Mouse (Mus musculus): ENCODE results near the gene Larp6. TPM values are rescaled to one million over a fixed set of nuclear protein-coding genes. Genes with fewer than 3 reads are reported as not detected.

Gene Larp6
- polyA plus RNA-seq, 1 experiment from 2014 or later, result 0.68 TPM

DNA sequence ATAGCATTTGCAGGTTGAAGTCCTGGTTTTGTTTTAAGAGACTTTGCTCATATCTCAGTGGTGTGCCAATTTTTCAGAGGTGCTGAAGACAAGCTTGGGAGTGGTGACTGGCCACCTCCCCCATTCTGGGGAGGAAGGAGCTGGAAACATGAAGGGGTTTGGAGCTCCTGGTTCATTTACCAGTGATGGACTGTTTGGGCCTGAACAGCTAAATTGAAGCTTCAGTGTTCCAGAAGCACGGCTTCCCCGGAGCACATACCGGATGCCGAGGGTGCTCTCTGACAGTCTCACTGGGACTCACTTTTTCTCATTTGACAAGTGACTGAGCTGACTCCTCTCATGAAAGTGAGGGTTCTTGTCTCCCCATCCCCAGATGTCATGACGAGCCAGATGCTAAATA lies 4.2 kb upstream of the Larp6 start:
- no peak overlapping the region for H3K9ac ChIP-seq (ENCODE audit: low read length)
- no peaks in the 10 kb centered on the region for H3K36me3 ChIP-seq (ENCODE audit: control insufficient read depth, insufficient read depth)
- H3K4me3 ChIP-seq (ENCODE audit: low read length), result no peak overlapping the region
- WGBS, result 76% methylated on average over 5 of the region's 5 CpGs
- no peaks in the 10 kb centered on the region for H3K9me3 ChIP-seq (replicated peaks; ENCODE audit: control insufficient read depth, low read length)
- peaks cover 7% of the 10 kb centered on the region; the same call in 1 of the 2 replicates for H3K4me1 ChIP-seq (ENCODE audit: control insufficient read depth, insufficient read depth, low read length)
- H3K4me2 ChIP-seq (ENCODE audit: low read depth, low read length), result no peak overlapping the region
- ATAC-seq (replicated peaks; ENCODE audit: extremely low read depth, insufficient read depth, low FRiP score), result no peak
- H3K27me3 ChIP-seq (ENCODE audit: control insufficient read depth, insufficient read depth, low read length), result no peaks in the 10 kb centered on the region
- H3K27ac ChIP-seq (ENCODE audit: low read length), result no peak overlapping the region

DNA sequence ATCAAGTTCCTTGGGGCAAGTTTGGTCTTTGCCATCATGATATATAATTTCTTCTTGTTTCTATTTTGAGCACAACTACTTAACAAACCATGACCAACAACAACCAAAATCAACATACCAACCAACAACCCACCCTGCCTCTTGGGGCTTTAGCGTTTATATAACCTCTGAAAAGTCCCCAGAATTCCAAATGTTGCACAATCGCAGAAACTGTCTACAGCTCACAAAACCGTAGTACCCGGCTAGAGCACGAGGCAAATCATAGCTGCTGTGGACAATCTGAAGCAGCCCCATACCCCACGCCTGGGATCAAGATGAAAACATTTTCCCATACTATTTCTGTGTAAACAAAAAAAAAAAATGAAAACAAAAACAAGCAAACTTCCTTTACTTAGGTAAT lies 3.1 kb upstream of the Larp6 start:
- WGBS, result 77% methylated on average over 6 of the region's 6 CpGs
- no peak for ATAC-seq (replicated peaks; ENCODE audit: extremely low read depth, insufficient read depth, low FRiP score)

DNA sequence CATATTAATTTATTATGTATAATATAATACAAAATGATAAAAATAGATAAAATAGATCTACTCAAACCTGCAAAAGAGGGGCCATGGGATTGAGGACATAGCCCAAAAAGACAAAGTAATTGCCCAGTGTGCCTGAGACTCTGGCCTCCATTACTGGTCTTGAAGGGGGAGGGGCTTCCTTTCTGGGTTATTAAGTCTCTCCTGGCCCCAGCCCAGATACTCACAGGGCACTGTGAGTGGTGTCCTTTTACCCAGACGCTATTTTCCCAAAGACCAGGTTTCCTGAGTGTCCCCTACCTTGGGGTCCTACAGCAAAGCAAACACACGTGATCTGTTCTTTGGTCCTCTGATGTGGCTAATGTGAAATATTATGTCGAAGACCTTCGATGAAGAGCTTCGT lies 778 bp upstream of the Larp6 start:
- Histone ChIP-seq H3K4me3 (ENCODE audit: low read length) (no peak overlapping the region), H3K27ac (ENCODE audit: low read length) (no peak overlapping the region), H3K9me3 (replicated peaks; ENCODE audit: control insufficient read depth, low read length) (no peaks in the 10 kb centered on the region), H3K9ac (ENCODE audit: low read length) (no peak overlapping the region), H3K36me3 (ENCODE audit: control insufficient read depth, insufficient read depth) (no peaks in the 10 kb centered on the region), H3K4me2 (ENCODE audit: low read depth, low read length) (no peak overlapping the region), H3K4me1 (ENCODE audit: control insufficient read depth, insufficient read depth, low read length) (peaks cover 7% of the 10 kb centered on the region; the same call in 1 of the 2 replicates), H3K27me3 (ENCODE audit: control insufficient read depth, insufficient read depth, low read length) (no peaks in the 10 kb centered on the region)
- 72% methylated on average over 5 of the region's 5 CpGs for WGBS
- ATAC-seq (replicated peaks; ENCODE audit: extremely low read depth, insufficient read depth, low FRiP score), result no peak

More for the DNA sequence above, 3.1 kb upstream of the Larp6 start:
- Histone ChIP-seq H3K4me1 (ENCODE audit: control insufficient read depth, insufficient read depth, low read length) (peaks cover 7% of the 10 kb centered on the region; the same call in 1 of the 2 replicates), H3K27me3 (ENCODE audit: control insufficient read depth, insufficient read depth, low read length) (no peaks in the 10 kb centered on the region), H3K9me3 (replicated peaks; ENCODE audit: control insufficient read depth, low read length) (no peaks in the 10 kb centered on the region), H3K27ac (ENCODE audit: low read length) (no peak overlapping the region), H3K36me3 (ENCODE audit: control insufficient read depth, insufficient read depth) (no peaks in the 10 kb centered on the region), H3K4me3 (ENCODE audit: low read length) (no peak overlapping the region), H3K9ac (ENCODE audit: low read length) (no peak overlapping the region), H3K4me2 (ENCODE audit: low read depth, low read length) (no peak overlapping the region)

DNA sequence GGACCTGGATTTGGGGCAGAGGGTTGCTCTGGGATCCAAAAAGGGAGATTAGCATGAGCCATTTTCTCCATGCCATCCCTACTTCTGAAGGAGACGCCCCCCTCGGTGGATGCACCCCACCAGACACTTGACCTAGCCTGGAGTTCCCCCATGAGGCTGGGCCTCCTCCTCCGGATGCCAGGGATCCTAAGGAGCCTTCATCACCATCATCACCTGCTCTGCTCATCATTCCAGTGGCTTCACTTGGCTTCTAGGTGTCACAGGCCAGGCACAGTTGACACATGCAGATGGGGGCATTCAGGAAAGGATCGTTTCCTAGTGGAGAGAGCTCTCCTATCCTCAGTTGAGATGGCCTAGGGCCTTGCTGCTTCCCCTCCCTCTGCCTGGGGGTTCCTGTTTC lies 827 bp downstream of the Larp6 start:
- peak overlapping the region; percentile 82 for H3K9ac ChIP-seq (ENCODE audit: low read length)
- peak overlapping the region; percentile 67 for H3K4me3 ChIP-seq (ENCODE audit: low read length)
- peak overlapping the region; percentile 100 for H3K4me2 ChIP-seq (ENCODE audit: low read depth, low read length)
- WGBS, result 41% methylated on average over 4 of the region's 4 CpGs
- peaks cover 7% of the 10 kb centered on the region; the same call in 1 of the 2 replicates for H3K4me1 ChIP-seq (ENCODE audit: control insufficient read depth, insufficient read depth, low read length)
- no peak overlapping the region for H3K27ac ChIP-seq (ENCODE audit: low read length)
- H3K9me3 ChIP-seq (replicated peaks; ENCODE audit: control insufficient read depth, low read length), result no peaks in the 10 kb centered on the region
- H3K36me3 ChIP-seq (ENCODE audit: control insufficient read depth, insufficient read depth), result no peaks in the 10 kb centered on the region
- ATAC-seq (replicated peaks; ENCODE audit: extremely low read depth, insufficient read depth, low FRiP score), result no peak
- H3K27me3 ChIP-seq (ENCODE audit: control insufficient read depth, insufficient read depth, low read length), result no peaks in the 10 kb centered on the region

DNA sequence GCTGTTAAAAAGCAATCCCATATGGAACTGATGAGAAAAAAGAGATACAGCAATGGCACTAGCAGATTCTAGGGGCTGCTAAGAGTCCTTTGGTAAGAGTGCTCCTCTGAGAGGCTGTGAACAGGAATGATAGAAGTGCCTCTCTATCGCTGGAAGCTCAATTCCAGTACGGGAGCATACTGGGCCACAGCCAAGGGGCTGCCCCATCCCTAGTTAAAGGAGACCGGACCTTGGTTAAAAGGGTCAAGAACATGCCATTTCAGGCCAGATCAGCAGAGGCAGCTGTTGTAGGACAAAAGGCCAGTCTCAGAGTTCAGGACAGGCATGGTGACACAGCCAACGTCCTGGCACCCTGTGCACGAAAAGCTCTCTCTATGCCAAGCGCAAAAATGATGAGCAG lies 1.4 kb downstream of the Larp6 start:
- WGBS, result 56% methylated on average over 6 of the region's 6 CpGs
- H3K27ac ChIP-seq (ENCODE audit: low read length), result no peak overlapping the region
- no peaks in the 10 kb centered on the region for H3K27me3 ChIP-seq (ENCODE audit: control insufficient read depth, insufficient read depth, low read length)
- no peak overlapping the region for H3K9ac ChIP-seq (ENCODE audit: low read length)
- H3K4me1 ChIP-seq (ENCODE audit: control insufficient read depth, insufficient read depth, low read length), result peaks cover 7% of the 10 kb centered on the region; the same call in 1 of the 2 replicates
- H3K36me3 ChIP-seq (ENCODE audit: control insufficient read depth, insufficient read depth), result no peaks in the 10 kb centered on the region
- ATAC-seq (replicated peaks; ENCODE audit: extremely low read depth, insufficient read depth, low FRiP score), result 0 out of 2 replicates have a peak, but pooled peaks have one; percentile 25
- H3K9me3 ChIP-seq (replicated peaks; ENCODE audit: control insufficient read depth, low read length), result no peaks in the 10 kb centered on the region
- no peak overlapping the region for H3K4me2 ChIP-seq (ENCODE audit: low read depth, low read length)
- no peak overlapping the region for H3K4me3 ChIP-seq (ENCODE audit: low read length)

DNA sequence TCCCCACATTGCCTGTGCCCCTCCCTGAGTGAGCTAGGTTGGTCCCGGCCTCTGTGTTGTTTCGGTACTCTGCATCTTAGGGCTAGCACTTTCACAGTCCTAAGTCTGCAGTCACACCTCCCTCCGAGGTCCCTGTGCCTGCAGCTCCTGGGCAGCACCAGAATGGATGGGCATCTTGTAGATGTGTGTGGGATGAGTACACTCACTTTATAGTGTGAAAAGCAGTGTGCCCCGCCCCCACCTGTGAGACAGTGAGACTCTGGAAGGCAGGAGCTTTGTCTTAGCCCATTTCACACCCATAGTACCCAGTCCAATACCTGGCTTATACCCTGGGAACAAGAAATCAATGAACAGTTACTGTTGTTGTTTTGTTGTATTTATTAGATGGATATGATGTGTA lies 2.5 kb downstream of the Larp6 start:
- peaks cover 7% of the 10 kb centered on the region; the same call in 1 of the 2 replicates for H3K4me1 ChIP-seq (ENCODE audit: control insufficient read depth, insufficient read depth, low read length)
- H3K9me3 ChIP-seq (replicated peaks; ENCODE audit: control insufficient read depth, low read length), result no peaks in the 10 kb centered on the region
- H3K36me3 ChIP-seq (ENCODE audit: control insufficient read depth, insufficient read depth), result no peaks in the 10 kb centered on the region
- no peak overlapping the region for H3K4me2 ChIP-seq (ENCODE audit: low read depth, low read length)
- H3K27me3 ChIP-seq (ENCODE audit: control insufficient read depth, insufficient read depth, low read length), result no peaks in the 10 kb centered on the region
- no peak for ATAC-seq (replicated peaks; ENCODE audit: extremely low read depth, insufficient read depth, low FRiP score)
- H3K4me3 ChIP-seq (ENCODE audit: low read length), result no peak overlapping the region
- 83% methylated on average over 4 of the region's 4 CpGs for WGBS
- no peak overlapping the region for H3K9ac ChIP-seq (ENCODE audit: low read length)
- no peak overlapping the region for H3K27ac ChIP-seq (ENCODE audit: low read length)

DNA sequence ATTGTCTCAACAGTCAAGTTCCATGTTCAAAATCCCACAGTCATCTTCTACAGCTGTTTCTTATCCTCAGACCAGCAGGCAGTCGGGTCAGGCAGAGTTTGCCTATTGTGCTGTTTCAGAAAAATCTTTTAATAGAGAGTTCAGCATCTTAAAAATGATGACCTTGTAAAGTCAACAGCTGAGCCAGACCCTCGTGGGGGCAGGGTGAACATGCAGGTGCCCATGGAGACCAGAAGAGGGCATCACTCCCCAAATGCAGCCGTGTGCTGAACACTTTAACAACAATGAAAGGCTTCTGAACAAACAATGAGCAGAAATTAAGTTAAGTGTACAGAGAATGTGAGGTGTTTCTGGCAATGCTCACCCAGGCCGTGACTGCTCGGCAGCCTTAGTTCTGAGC lies 3.0 kb downstream of the Larp6 start:
- H3K4me2 ChIP-seq (ENCODE audit: low read depth, low read length), result no peak overlapping the region
- no peak overlapping the region for H3K27ac ChIP-seq (ENCODE audit: low read length)
- ATAC-seq (replicated peaks; ENCODE audit: extremely low read depth, insufficient read depth, low FRiP score), result no peak
- no peak overlapping the region for H3K4me3 ChIP-seq (ENCODE audit: low read length)
- H3K9me3 ChIP-seq (replicated peaks; ENCODE audit: control insufficient read depth, low read length), result no peaks in the 10 kb centered on the region
- 54% methylated on average over 5 of the region's 5 CpGs for WGBS
- no peaks in the 10 kb centered on the region for H3K36me3 ChIP-seq (ENCODE audit: control insufficient read depth, insufficient read depth)
- no peaks in the 10 kb centered on the region for H3K27me3 ChIP-seq (ENCODE audit: control insufficient read depth, insufficient read depth, low read length)
- H3K4me1 ChIP-seq (ENCODE audit: control insufficient read depth, insufficient read depth, low read length), result peaks cover 7% of the 10 kb centered on the region; the same call in 1 of the 2 replicates
- H3K9ac ChIP-seq (ENCODE audit: low read length), result no peak overlapping the region

DNA sequence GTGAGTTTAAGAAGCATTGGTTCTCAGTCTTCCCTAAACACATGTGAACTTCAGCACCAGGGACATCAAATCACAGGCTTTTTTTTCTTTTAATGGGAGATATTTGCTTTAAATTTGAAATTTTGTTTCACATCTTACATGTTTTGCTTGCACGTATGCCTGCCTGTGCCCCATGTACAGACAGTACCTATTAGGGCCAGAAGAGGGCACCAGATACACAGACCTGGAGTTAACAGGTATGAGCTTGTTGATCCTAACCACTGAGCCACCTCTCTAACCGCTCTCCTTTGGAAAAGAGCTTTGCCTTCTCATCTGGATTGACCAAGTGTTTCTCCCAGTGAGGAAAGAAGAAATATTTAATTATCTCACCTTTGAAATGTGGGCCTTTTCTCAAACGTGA lies 5.5 kb downstream of the Larp6 start:
- H3K36me3 ChIP-seq (ENCODE audit: control insufficient read depth, insufficient read depth), result no peaks in the 10 kb centered on the region
- no peak overlapping the region for H3K9ac ChIP-seq (ENCODE audit: low read length)
- no peaks in the 10 kb centered on the region for H3K27me3 ChIP-seq (ENCODE audit: control insufficient read depth, insufficient read depth, low read length)
- H3K4me2 ChIP-seq (ENCODE audit: low read depth, low read length), result no peak overlapping the region
- no peaks in the 10 kb centered on the region for H3K9me3 ChIP-seq (replicated peaks; ENCODE audit: control insufficient read depth, low read length)
- 0 out of 2 replicates have a peak, but pooled peaks cover 2% of the 10 kb centered on the region for H3K4me1 ChIP-seq (ENCODE audit: control insufficient read depth, insufficient read depth, low read length)
- WGBS, result 53% methylated on average over 3 of the region's 3 CpGs
- no peak for ATAC-seq (replicated peaks; ENCODE audit: extremely low read depth, insufficient read depth, low FRiP score)
- H3K4me3 ChIP-seq (ENCODE audit: low read length), result no peak overlapping the region
- H3K27ac ChIP-seq (ENCODE audit: low read length), result no peak overlapping the region

DNA sequence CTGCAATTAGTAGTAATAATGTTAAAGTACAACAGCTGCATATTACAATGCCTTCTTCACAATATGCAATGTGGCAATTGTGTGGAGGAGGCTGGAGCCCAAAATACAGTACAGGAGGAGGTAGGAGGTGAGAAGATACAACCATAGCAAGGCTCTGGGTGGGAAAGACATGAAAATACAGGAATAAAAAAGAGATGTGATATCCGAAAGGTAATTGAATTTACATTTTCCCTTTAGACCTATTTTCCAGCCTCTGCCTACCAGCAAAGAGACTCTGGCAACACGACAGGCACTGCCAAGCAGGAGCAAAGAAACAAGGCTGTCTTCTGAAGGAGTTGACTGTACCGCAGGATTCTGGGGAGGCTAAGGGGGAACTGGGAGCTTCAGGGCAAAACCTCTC lies 6.9 kb downstream of the Larp6 start:
- no peaks in the 10 kb centered on the region for H3K36me3 ChIP-seq (ENCODE audit: control insufficient read depth, insufficient read depth)
- H3K9me3 ChIP-seq (replicated peaks; ENCODE audit: control insufficient read depth, low read length), result no peaks in the 10 kb centered on the region
- ATAC-seq (replicated peaks; ENCODE audit: extremely low read depth, insufficient read depth, low FRiP score), result no peak
- H3K27me3 ChIP-seq (ENCODE audit: control insufficient read depth, insufficient read depth, low read length), result no peaks in the 10 kb centered on the region
- WGBS, result 81% methylated on average over 3 of the region's 3 CpGs
- no peak overlapping the region for H3K27ac ChIP-seq (ENCODE audit: low read length)
- no peak overlapping the region for H3K9ac ChIP-seq (ENCODE audit: low read length)
- H3K4me1 ChIP-seq (ENCODE audit: control insufficient read depth, insufficient read depth, low read length), result no peaks in the 10 kb centered on the region
- no peak overlapping the region for H3K4me2 ChIP-seq (ENCODE audit: low read depth, low read length)
- no peak overlapping the region for H3K4me3 ChIP-seq (ENCODE audit: low read length)
